Mouse (Mus musculus): ENCODE measurements around the gene Hnmt. TPM values are rescaled to one million over a fixed set of nuclear protein-coding genes. Genes with fewer than 3 reads are reported as not detected.
"Not testable (repeated sequence)": the region's sequence is repeated elsewhere in the genome, so short reads cannot be mapped to it uniquely, and the experiment has no call there.

Hnmt gene
- total RNA-seq (2014; fragmentation: Nextera tagmentation) (0.89 and 1.8 TPM in 2 replicates), total RNA-seq (2017) (5.3 and 17.0 TPM in 2 replicates)

- peak; percentile 65 for ATAC-seq (replicated peaks; ENCODE audit: low FRiP score, low TSS enrichment, poor library complexity, severe bottlenecking)
These were observed at the start of gene Hnmt for GRCm38 (mm10) chr2:24049344-24049990. TSS of gene Hnmt (minus strand) at chr2:24049394.

GRCm38 (mm10) chr2:24096495-24096894 lies 47.3 kb upstream of the Hnmt start, which contains the start of gene Tbpl2:
TSS of gene Tbpl2 (minus strand) at chr2:24096595.
- ATAC-seq (replicated peaks; ENCODE audit: low FRiP score, low TSS enrichment, poor library complexity, severe bottlenecking): no peak

- no peak for ATAC-seq (replicated peaks; ENCODE audit: low FRiP score, low TSS enrichment, poor library complexity, severe bottlenecking)
These were observed 41.7 kb upstream of the Hnmt start for GRCm38 (mm10) chr2:24090921-24091320.

- peak; percentile 62 for ATAC-seq (replicated peaks; ENCODE audit: low FRiP score, low TSS enrichment, poor library complexity, severe bottlenecking)
These were observed 1.3 kb upstream of the Hnmt start for GRCm38 (mm10) chr2:24050459-24050858.

GRCm38 (mm10) chr2:24048480-24049097 lies 605 bp downstream of the Hnmt start:
- peak; percentile 92 for ATAC-seq (replicated peaks; ENCODE audit: low FRiP score, low TSS enrichment, poor library complexity, severe bottlenecking)

- ATAC-seq (replicated peaks; ENCODE audit: low FRiP score, low TSS enrichment, poor library complexity, severe bottlenecking): no peak
These were observed 1.4 kb downstream of the Hnmt start for GRCm38 (mm10) chr2:24047551-24048479.

GRCm38 (mm10) chr2:24042901-24043300 lies 6.3 kb downstream of the Hnmt start:
- no peak for ATAC-seq (replicated peaks; ENCODE audit: low FRiP score, low TSS enrichment, poor library complexity, severe bottlenecking)

GRCm38 (mm10) chr2:24040531-24040930 lies 8.7 kb downstream of the Hnmt start:
- ATAC-seq (replicated peaks; ENCODE audit: low FRiP score, low TSS enrichment, poor library complexity, severe bottlenecking): no peak

- not testable (repeated sequence) for ATAC-seq (replicated peaks; ENCODE audit: low FRiP score, low TSS enrichment, poor library complexity, severe bottlenecking)
These were observed 29.8 kb downstream of the Hnmt start for GRCm38 (mm10) chr2:24019386-24019785.

GRCm38 (mm10) chr2:24018966-24019365 lies 30.2 kb downstream of the Hnmt start:
- no peak for ATAC-seq (replicated peaks; ENCODE audit: low FRiP score, low TSS enrichment, poor library complexity, severe bottlenecking)

- ATAC-seq (replicated peaks; ENCODE audit: low FRiP score, low TSS enrichment, poor library complexity, severe bottlenecking): no peak
These were observed 34.2 kb downstream of the Hnmt start for GRCm38 (mm10) chr2:24014957-24015356.

- ATAC-seq (replicated peaks; ENCODE audit: low FRiP score, low TSS enrichment, poor library complexity, severe bottlenecking): no peak
These were observed 49.9 kb downstream of the Hnmt start for GRCm38 (mm10) chr2:23999323-23999722.

- no peak for ATAC-seq (replicated peaks; ENCODE audit: low FRiP score, low TSS enrichment, poor library complexity, severe bottlenecking)
These were observed 50.4 kb downstream of the Hnmt start for GRCm38 (mm10) chr2:23998836-23999235.

- ATAC-seq (replicated peaks; ENCODE audit: low FRiP score, low TSS enrichment, poor library complexity, severe bottlenecking): no peak
These were observed 52.4 kb downstream of the Hnmt start for GRCm38 (mm10) chr2:23996830-23997229.

GRCm38 (mm10) chr2:23990034-23990573 lies 59.1 kb downstream of the Hnmt start:
- ATAC-seq (replicated peaks; ENCODE audit: low FRiP score, low TSS enrichment, poor library complexity, severe bottlenecking): not testable (repeated sequence)

GRCm38 (mm10) chr2:23987283-23987682 lies 61.9 kb downstream of the Hnmt start:
- ATAC-seq (replicated peaks; ENCODE audit: low FRiP score, low TSS enrichment, poor library complexity, severe bottlenecking): no peak

GRCm38 (mm10) chr2:23983343-23983742 lies 65.9 kb downstream of the Hnmt start:
- ATAC-seq (replicated peaks; ENCODE audit: low FRiP score, low TSS enrichment, poor library complexity, severe bottlenecking): no peak

GRCm38 (mm10) chr2:23982860-23983259 lies 66.3 kb downstream of the Hnmt start:
- ATAC-seq (replicated peaks; ENCODE audit: low FRiP score, low TSS enrichment, poor library complexity, severe bottlenecking): no peak

- ATAC-seq (replicated peaks; ENCODE audit: low FRiP score, low TSS enrichment, poor library complexity, severe bottlenecking): not testable (repeated sequence)
These were observed 88.4 kb downstream of the Hnmt start for GRCm38 (mm10) chr2:23960659-23961274.

Measured in megakaryocyte-erythroid progenitor cell, adult 5-6 weeks (primary cell).